ENCODE assay signal across 30 mouse cellular contexts in the genomic region with DNA sequence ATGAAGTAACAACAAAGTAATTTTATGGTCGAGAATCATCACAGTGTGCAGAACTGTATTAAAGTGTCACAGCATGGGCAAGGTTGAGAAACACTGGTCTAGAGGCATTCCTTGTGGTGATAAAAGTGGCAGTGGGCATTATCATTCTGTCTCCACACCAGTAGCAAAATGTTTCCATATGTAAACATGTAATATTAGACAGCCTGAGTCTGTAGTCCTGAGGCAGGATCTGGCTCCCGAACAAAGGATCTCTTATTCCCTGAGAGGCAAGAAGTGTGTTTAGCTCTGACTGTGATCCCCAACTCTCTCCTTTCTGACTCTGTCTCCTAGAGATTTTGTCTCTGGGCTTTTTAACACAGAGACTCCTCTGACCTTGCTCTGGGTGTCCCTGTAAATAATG. TPM values are rescaled to one million over a fixed set of nuclear protein-coding genes. Genes with fewer than 3 reads are reported as not detected.
A peak's percentile ranks its signal among the peaks of the same experiment; 100 is the strongest.
DNase-seq lines count a peak whose midpoint lies in the region; ATAC-seq and TF ChIP-seq lines count a peak whose summit lies in the region.
"Had no signal": no experiment of that assay in that cellular context is flagged by ENCODE, and none has a peak within 500 bp of the region (broad histone marks: within the 10 kb centered on the region; RNA-seq: fewer than 3 reads in every experiment).

No protein-coding gene starts in this region.

- H3K4me2 ChIP-seq in lung, embryonic 15.5 days: no peak overlapping the region
- no peak overlapping the region for H3K4me2 ChIP-seq in embryonic facial prominence, embryonic 11.5 days (ENCODE audit: low read depth, low read length)
- H3K4me2 ChIP-seq in heart, embryonic 12.5 days: no peak overlapping the region
- H3K4me2 ChIP-seq: forebrain, embryonic 12.5 days; kidney, embryonic 15.5 days had no signal

- 23% methylated on average over 2 of the region's 2 CpGs for WGBS in lung, embryonic 15.5 days
- 40% methylated on average over 2 of the region's 2 CpGs for WGBS in lung, adult 2 months
- 31% methylated on average over 2 of the region's 2 CpGs for WGBS in embryonic facial prominence, embryonic 11.5 days
- WGBS in heart, embryonic 12.5 days: 66% methylated on average over 2 of the region's 2 CpGs

- no peaks in the 10 kb centered on the region for H3K36me3 ChIP-seq in lung, embryonic 15.5 days
- H3K36me3 ChIP-seq in embryonic facial prominence, embryonic 11.5 days (replicated peaks; ENCODE audit: control insufficient read depth, insufficient read depth, low read depth, low read length): no peaks in the 10 kb centered on the region
- H3K36me3 ChIP-seq in heart, embryonic 12.5 days: no peaks in the 10 kb centered on the region
- H3K36me3 ChIP-seq: forebrain, embryonic 12.5 days; hindbrain, embryonic 10.5 days; kidney, embryonic 15.5 days had no signal

- H3K27me3 ChIP-seq in lung, embryonic 15.5 days: no peaks in the 10 kb centered on the region
- H3K27me3 ChIP-seq in embryonic facial prominence, embryonic 11.5 days (ENCODE audit: control insufficient read depth, insufficient read depth, low read length): no peaks in the 10 kb centered on the region
- H3K27me3 ChIP-seq in heart, embryonic 12.5 days (replicated peaks): no peaks in the 10 kb centered on the region
- H3K27me3 ChIP-seq: forebrain, embryonic 12.5 days; kidney, embryonic 15.5 days had no signal

- ATAC-seq in lung, embryonic 15.5 days (ENCODE audit: borderline replicate concordance, extremely low read depth, low FRiP score, low TSS enrichment): peak; percentile 49; the same call in 1 of the 2 replicates
- peak; percentile 86 for ATAC-seq in embryonic facial prominence, embryonic 11.5 days (replicated peaks; ENCODE audit: insufficient number of reproducible peaks, low FRiP score, low TSS enrichment, low read depth)
- no peak for ATAC-seq in heart, embryonic 12.5 days (ENCODE audit: insufficient number of reproducible peaks, low FRiP score)

- peaks cover 8% of the 10 kb centered on the region for H3K4me1 ChIP-seq in lung, embryonic 15.5 days
- H3K4me1 ChIP-seq in lung, adult 2 months (ENCODE audit: control insufficient read depth, insufficient read depth, low read length): no peaks in the 10 kb centered on the region
- no peaks in the 10 kb centered on the region for H3K4me1 ChIP-seq in embryonic facial prominence, embryonic 11.5 days (ENCODE audit: control insufficient read depth, insufficient read depth, low read length)
- H3K4me1 ChIP-seq in heart, embryonic 12.5 days (replicated peaks): no peaks in the 10 kb centered on the region
- H3K4me1 ChIP-seq: forebrain, embryonic 12.5 days; hindbrain, embryonic 10.5 days; kidney, embryonic 15.5 days had no signal

- H3K9ac ChIP-seq in lung, embryonic 15.5 days: no peak overlapping the region
- H3K9ac ChIP-seq in embryonic facial prominence, embryonic 11.5 days (replicated peaks; ENCODE audit: low read length): no peak overlapping the region
- no peak overlapping the region for H3K9ac ChIP-seq in heart, embryonic 12.5 days
- H3K9ac ChIP-seq: forebrain, embryonic 12.5 days; kidney, embryonic 15.5 days had no signal

- TF ChIP-seq POLR2A in lung, adult 2 months (IDR thresholded peaks at IDR 0.05; ENCODE audit: borderline replicate concordance, extremely low read depth, low read depth, low read length): no peak

- H3K4me3 ChIP-seq in lung, embryonic 15.5 days: no peak overlapping the region
- no peak overlapping the region for H3K4me3 ChIP-seq in lung, adult 2 months (replicated peaks; ENCODE audit: extremely low read depth, low read depth, low read length)
- no peak overlapping the region for H3K4me3 ChIP-seq in embryonic facial prominence, embryonic 11.5 days (ENCODE audit: low read depth, low read length)
- no peak overlapping the region for H3K4me3 ChIP-seq in heart, embryonic 12.5 days
- H3K4me3 ChIP-seq: forebrain, embryonic 12.5 days; hindbrain, embryonic 10.5 days; kidney, embryonic 15.5 days had no signal

- H3K9me3 ChIP-seq in lung, embryonic 15.5 days: no peaks in the 10 kb centered on the region
- H3K9me3 ChIP-seq in embryonic facial prominence, embryonic 11.5 days (replicated peaks; ENCODE audit: control insufficient read depth, low read length): no peaks in the 10 kb centered on the region
- H3K9me3 ChIP-seq in heart, embryonic 12.5 days (replicated peaks): no peaks in the 10 kb centered on the region
- H3K9me3 ChIP-seq: forebrain, embryonic 12.5 days; hindbrain, embryonic 10.5 days; kidney, embryonic 15.5 days had no signal

- DNase-seq in lung, adult 2 months: no peak
- peak; percentile 23 for DNase-seq in A20 (ENCODE audit: low read depth, low spot score)
- peak; percentile 66 for DNase-seq in embryonic facial prominence, embryonic 11.5 days (ENCODE audit: low spot score)
- peak; percentile 25 for DNase-seq in forelimb bud, embryonic 11.5 days (ENCODE audit: low read depth, low spot score)
- DNase-seq in gastrocnemius, postnatal 10 days: no peak
- DNase-seq in layer of hippocampus, adult 18-20 months (ENCODE audit: low spot score in 2 of 2): no peak
- DNase-seq: adrenal gland, postnatal 25 days; cerebellum, adult 8-10 months; cerebellum, postnatal 36 days; kidney, adult 11 months; kidney, postnatal 36 days; layer of hippocampus, adult 9-11 months; lung, postnatal 36 days had no signal

- TF ChIP-seq CTCF in lung, adult 2 months (IDR thresholded peaks at IDR 0.05; ENCODE audit: insufficient read depth, low read length): no peak

- peak overlapping the region; percentile 37; the same call in 1 of the 2 replicates for H3K27ac ChIP-seq in lung, embryonic 15.5 days
- H3K27ac ChIP-seq in embryonic facial prominence, embryonic 11.5 days (replicated peaks; ENCODE audit: low read depth, low read length): no peak overlapping the region; the same call in 1 of the 2 replicates
- no peak overlapping the region for H3K27ac ChIP-seq in heart, embryonic 12.5 days (ENCODE audit: poor library complexity, severe bottlenecking)
- H3K27ac ChIP-seq: forebrain, embryonic 12.5 days; hindbrain, embryonic 10.5 days; kidney, embryonic 15.5 days had no signal

RNA-seq across cellular contexts. Expression of a gene that starts 1.1 kb away (rescaled TPM):
- polyA plus RNA-seq in lung, embryonic 15.5 days (2015; fragmentation: Nextera tagmentation; extraction: Ambion mirVana): 0.16 TPM in 1 of 2 replicates, not detected in the other
- polyA plus RNA-seq in lung, adult 2 months (2012; rRNA removed): 0.70 TPM in 1 of 2 replicates, not detected in the other
- polyA plus RNA-seq in embryonic facial prominence, embryonic 11.5 days (2014; fragmentation: Nextera tagmentation; extraction: Ambion mirVana): not detected in 2 replicates
- not detected in 2 replicates for polyA plus RNA-seq in heart, embryonic 12.5 days (2016; fragmentation: Nextera tagmentation; extraction: Ambion mirVana)
- 1 to 10 TPM; 2.2 to 3.1 TPM for total RNA-seq in gastrocnemius, postnatal 10 days (2021)
- under 1 TPM in 1 of 2 experiments, not detected in 1; 0.63 TPM for total RNA-seq in layer of hippocampus, adult 18-20 months (2021)
- total RNA-seq: left cerebral cortex, adult 18-20 months; left cerebral cortex, postnatal 25 days; liver, adult 2 months; megakaryocyte-erythroid progenitor cell, adult 5-6 weeks; midbrain, postnatal 0 days; neutrophil, adult 5-6 weeks had no signal
- polyA plus RNA-seq: brain, embryonic 14.5 days; forebrain, embryonic 12.5 days; heart, embryonic 16.5 days; hindbrain, embryonic 10.5 days; kidney, embryonic 15.5 days; liver, adult 2 months; liver, embryonic 16.5 days; midbrain, postnatal 0 days; small intestine, adult 2 months; testis, adult 2 months had no signal

RNA-seq across cellular contexts. Expression of a gene that starts 42.1 kb away (rescaled TPM):
- polyA plus RNA-seq in lung, embryonic 15.5 days (2015; fragmentation: Nextera tagmentation; extraction: Ambion mirVana): 0.83 and 1.4 TPM in 2 replicates
- 1.2 and 2.7 TPM in 2 replicates for polyA plus RNA-seq in lung, adult 2 months (2012; rRNA removed)
- polyA plus RNA-seq in embryonic facial prominence, embryonic 11.5 days (2014; fragmentation: Nextera tagmentation; extraction: Ambion mirVana): 1.0 and 1.2 TPM in 2 replicates
- polyA plus RNA-seq in heart, embryonic 12.5 days (2016; fragmentation: Nextera tagmentation; extraction: Ambion mirVana): 0.68 TPM in 1 of 2 replicates, not detected in the other
- under 1 TPM; 0.14 to 0.54 TPM for total RNA-seq in gastrocnemius, postnatal 10 days (2021)
- 1 to 10 TPM; 1.7 to 1.9 TPM for total RNA-seq in layer of hippocampus, adult 18-20 months (2021)
- total RNA-seq: gastrocnemius, adult 18-20 months had no signal

RNA-seq across cellular contexts. Expression of a gene that starts 45.7 kb away (rescaled TPM):
- 0.24 and 0.32 TPM in 2 replicates for polyA plus RNA-seq in lung, embryonic 15.5 days (2015; fragmentation: Nextera tagmentation; extraction: Ambion mirVana)
- 0.79 and 1.6 TPM in 2 replicates for polyA plus RNA-seq in lung, adult 2 months (2012; rRNA removed)
- not detected in 2 replicates for polyA plus RNA-seq in embryonic facial prominence, embryonic 11.5 days (2014; fragmentation: Nextera tagmentation; extraction: Ambion mirVana)
- polyA plus RNA-seq in heart, embryonic 12.5 days (2016; fragmentation: Nextera tagmentation; extraction: Ambion mirVana): not detected in 2 replicates
- total RNA-seq in gastrocnemius, postnatal 10 days (2021): under 1 TPM in 1 of 2 experiments, not detected in 1; 0.16 TPM
- total RNA-seq in layer of hippocampus, adult 18-20 months (2021): not detected
- total RNA-seq: adrenal gland, postnatal 25 days; gastrocnemius, adult 18-20 months; left cerebral cortex, adult 18-20 months; left cerebral cortex, postnatal 25 days; midbrain, postnatal 0 days had no signal
- polyA plus RNA-seq: brain, embryonic 14.5 days; hindbrain, embryonic 10.5 days; midbrain, postnatal 0 days; small intestine, adult 2 months; testis, adult 2 months had no signal

Comparison
In these comparisons a context has a peak if more than half of its experiments do, and no peak if none do; other contexts are left out.
1. DNase-seq: peak in A20 (single experiment), embryonic facial prominence, embryonic 11.5 days (single experiment) and forelimb bud, embryonic 11.5 days (single experiment); none in lung, adult 2 months (single experiment), gastrocnemius, postnatal 10 days (single experiment) and layer of hippocampus, adult 18-20 months (0 of 2).